Mouse (Mus musculus) hindlimb bud, embryonic 11.5 days (tissue): ENCODE results near the gene Prelid1.
A peak's percentile ranks its signal among the peaks of the same experiment; 100 is the strongest.

Experiments used
- DNase-seq: peaks from one replicate; pipeline ENCODE4 v3.0.0-alpha.2; 2012; ENCODE audit warnings: low read depth, low spot score; ENCODE audit errors: extremely low spot score

Prelid1 gene

DNA sequence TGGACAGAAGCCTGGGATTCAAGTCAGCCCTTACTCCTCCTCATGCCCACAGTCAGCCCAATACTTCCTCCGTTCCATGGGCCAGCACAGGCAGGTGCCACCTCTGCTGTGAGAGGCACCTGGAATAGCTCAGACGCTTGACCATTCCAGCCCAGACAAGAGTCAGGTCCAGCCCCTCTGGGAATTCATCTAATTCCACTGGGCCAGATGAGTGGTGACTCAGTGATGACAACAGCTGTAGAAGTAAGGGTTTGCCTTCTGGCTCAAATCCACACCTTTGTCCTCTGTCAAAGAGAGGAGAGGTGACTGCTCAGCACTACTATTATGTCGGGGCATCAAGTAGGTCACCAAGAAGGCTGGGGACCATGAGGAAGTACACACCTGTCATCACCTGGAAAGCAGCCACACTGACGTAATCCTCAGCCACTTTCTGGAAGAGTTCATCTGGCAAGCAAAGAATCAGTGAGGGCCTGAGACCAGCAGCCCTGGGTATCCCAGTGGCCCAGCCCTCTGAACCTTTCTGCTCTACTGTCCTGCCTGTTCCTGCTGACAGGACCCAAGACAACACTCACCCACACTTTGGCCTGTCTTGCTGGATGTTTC, at the start of gene Prelid1:
TSS of gene Prelid1 (plus strand) at position 570 of the 603 bp plus-strand sequence.
- no peak for DNase-seq

DNA sequence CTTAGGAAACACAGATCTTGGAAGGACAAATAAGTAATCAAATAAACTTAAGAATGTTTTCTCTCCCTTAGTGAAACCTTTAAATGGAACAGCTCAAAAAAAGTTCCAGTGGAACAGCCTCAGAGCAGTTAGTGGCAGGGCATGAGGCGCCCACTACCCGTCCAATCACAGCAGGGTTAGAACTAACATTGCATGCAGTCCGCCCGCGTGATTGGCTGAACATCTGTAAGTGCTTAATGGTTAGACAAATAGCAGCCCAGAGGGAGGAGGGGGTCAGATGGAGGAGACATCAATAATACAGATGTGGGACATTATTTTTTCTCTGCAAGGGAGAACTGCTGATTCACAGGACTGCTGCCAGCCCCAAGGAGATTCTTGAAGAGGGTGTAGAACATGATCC, 43.1 kb upstream of the Prelid1 start:
- no peak for DNase-seq

GRCm38 (mm10) chr13:55277646-55278045, 42.7 kb upstream of the Prelid1 start:
- no peak for DNase-seq

DNA sequence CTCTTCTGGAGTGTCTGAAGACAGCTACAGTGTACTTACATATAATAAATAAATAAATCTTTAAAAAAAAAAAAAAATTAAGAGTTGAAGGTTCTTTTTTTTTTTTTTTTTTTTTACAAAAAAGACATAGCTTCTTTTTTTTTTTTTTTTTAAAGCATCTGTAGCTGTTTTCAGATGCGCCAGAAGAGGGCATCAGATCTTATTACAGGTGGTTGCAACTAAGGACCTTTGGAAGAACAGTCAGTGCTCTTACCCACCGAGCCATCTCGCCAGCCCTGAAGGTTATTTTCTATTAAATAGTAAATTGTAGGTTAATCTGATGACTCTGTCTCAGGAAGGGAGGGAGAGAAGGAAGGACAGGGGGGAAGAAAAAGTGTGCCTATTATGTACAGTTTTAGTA, 31.4 kb upstream of the Prelid1 start:
- no peak for DNase-seq

GRCm38 (mm10) chr13:55296760-55297159, 23.5 kb upstream of the Prelid1 start:
- no peak for DNase-seq

DNA sequence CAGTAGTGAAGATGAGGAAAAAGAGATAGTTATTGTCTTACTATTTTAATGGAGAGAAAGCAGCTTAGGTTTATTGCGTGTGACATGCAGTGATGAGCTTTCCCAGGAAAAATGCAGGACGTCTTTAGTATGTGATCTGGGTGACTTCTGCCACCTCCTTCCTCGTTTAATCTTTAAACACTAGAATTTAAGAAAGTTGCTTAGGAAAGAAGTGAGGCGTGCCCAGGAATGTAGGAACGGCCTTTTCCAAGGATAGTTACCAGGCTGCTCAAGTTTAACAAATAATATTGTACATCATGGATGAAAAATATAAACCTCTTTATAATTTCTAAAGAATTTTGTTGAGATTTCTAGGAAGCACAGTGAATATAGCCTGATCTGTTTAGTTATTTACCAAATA, 19.4 kb upstream of the Prelid1 start:
- DNase-seq = no peak

- no peak for DNase-seq
Observed at GRCm38 (mm10) chr13:55312028-55312630, 8.2 kb upstream of the Prelid1 start.

DNA sequence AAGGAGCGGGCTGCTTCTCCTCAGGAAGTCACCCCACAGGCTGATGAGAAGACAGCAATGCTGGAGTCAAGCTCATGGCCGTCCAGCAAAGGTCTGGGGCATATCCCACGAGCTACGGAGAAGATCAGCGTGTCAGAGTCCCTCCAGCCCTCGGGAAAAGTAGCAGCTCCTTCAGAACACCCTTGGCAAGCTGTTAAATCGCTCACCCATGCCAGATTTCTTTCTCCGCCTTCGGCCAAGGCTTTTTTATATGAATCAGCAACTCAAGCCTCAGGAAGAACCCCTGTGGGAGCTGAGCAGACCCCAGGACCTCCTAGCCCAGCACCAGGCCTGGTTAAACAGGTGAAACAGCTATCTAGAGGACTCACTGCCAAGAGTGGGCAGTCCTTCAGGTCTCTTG, 7.2 kb upstream of the Prelid1 start:
- DNase-seq = no peak

DNA sequence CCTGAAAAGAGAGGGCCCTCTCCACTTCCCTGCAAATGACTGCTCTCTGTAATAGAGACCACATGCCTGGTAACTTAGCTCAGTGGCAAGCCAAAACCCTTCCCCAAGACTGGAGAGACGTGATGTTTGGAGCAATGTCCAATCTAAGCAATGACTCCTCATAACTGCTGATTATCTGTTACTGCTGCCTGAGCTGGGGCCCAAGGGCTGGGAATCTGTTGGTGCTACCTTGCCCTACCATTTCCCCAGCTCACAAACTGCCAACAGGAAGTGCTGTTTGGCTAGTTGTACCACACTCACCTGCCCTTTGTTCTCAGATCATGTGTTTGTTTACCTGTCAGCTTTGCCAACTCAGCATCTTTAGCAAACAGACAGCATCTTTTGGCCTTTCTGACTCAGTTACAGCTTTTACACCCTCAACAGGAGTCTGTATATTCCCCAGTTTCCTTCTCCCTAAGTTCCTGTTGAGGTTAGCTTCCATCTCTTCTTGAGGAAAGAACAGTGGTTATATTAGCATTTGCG, 5.3 kb upstream of the Prelid1 start:
- DNase-seq = no peak

DNA sequence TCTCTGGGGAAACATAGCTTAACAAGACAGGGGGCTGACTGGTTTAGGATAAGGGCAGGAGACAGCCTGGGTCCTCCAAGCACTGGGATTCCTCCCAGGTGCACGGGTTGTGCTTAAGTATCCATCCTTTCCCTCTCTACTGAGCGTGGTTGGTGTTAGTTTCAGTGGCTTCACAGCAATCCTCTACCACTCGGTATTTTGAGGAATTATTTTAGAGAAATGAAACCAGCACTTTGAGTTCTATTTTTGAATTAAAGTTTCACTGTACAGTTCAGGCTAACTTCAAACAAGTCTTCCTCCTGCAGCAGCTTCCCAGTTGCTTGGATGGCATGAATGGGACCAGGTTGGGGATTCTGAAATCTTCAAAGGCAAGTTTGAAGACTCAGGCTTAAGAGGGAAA, 1.9 kb upstream of the Prelid1 start:
- no peak for DNase-seq

GRCm38 (mm10) chr13:55321434-55322129, 1.3 kb downstream of the Prelid1 start, which contains the start of gene Rab24:
Gene Rab24 (minus strand): TSS chr13:55321946.
- no peak for DNase-seq

GRCm38 (mm10) chr13:55322130-55322825, 2.0 kb downstream of the Prelid1 start:
- no peak for DNase-seq

DNA sequence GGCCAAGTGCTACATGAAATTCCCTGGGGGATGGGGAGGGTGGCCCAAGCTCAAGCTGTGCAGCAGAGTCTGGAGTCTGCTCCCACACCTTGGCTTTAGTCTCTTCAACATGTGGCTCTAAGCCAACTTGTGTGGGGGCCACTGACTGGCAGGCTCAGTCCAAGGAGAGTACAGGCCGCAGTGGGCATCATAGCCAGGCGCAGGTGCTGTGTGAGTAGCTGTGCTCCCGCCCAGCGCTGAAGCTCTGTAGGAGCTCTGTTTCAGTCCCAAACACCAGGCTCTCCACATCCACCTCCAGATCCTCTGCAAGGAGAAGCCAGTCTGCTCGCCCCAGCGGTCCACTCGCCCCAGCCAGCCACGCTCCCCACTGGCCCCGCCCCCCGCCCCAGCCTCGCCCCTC, 5.3 kb downstream of the Prelid1 start:
- no peak for DNase-seq

DNA sequence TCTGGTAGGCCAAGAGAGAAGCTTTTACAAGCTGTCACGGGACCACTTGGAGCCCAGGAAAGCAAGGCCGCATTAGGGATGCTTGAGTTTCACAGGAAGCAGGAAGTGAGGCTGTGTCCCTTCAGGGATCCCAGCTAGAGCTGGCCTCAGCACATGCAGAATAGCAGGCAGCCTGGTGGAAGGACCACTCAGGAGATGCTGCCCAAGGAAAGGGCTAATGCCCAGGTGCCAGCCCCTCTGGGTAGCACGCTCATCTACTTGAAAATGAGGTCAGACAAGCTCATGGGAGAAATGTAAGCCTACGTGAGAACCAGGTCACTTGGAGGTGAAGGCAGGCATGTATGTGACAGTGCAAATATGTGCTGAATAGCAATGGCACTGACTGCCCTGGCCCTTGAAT, 6.9 kb downstream of the Prelid1 start:
- no peak for DNase-seq

GRCm38 (mm10) chr13:55327633-55328032, 7.3 kb downstream of the Prelid1 start:
- peak; percentile 61 for DNase-seq

DNA sequence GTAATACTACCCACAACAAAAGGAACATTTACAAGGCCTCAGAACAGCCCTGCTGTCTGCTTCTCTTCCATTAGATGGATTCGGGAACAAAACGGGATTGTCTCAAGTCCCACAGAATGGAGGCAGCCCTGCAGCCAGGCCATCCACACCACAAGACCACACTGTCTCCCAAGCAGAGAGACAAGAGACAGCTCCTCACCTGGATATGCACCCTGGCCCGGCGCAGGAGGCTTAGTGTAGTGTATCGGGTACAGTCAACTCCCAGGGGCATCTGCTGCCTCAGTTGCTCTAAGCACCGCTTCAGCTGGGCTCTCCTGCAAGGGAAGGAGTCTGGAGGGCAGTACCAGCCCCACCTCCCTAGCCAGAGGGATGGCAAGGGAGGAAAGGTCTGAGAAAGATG, 7.9 kb downstream of the Prelid1 start:
- DNase-seq = no peak

DNA sequence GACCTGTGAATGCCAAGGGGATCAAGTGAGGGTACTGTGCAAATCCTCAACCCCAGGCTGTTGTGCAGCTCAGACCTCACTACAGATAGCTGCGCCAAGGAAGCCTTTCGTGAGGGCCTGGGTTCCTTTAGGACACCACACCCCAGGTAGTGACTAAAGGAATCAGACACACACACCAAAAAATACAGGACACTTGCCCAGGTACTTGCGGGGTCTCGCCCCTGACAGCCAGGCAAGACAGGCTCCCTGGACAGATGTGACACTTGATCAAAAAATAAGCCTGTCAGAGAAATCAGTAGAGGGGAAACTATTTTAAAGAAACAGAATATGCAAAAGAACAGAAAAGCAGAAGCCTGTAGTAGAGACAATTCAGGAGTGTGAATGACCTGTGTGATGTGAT, 8.3 kb downstream of the Prelid1 start:
- DNase-seq = no peak

DNA sequence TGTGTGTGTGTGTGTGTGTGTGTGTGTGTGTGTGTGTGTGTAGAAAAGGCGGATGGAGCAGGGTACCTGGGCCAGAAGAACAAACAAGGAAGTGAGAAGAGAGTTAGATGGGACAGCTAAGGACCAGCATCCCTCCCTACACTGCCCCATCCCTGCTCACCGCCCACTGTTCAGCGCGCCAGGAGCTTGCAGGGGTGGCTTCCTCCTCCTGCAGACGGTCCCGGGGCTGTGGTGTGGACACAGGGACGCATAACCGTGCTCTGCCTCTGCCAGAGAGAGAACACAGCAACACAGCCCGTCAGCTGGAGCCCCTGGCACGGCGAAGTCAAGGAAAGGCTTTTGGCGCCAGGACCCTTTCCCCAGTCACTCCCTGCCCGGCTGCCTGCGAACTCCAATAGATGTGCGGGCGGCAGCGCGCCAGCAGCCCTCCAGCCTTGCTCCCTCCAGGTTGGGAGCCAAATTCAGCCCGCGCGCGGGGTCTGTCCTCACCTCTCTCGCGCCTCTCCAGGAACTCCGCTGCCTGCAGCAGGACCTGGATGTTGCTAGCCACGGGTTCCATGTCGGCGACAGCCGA, 8.9 kb downstream of the Prelid1 start:
- DNase-seq = no peak

- DNase-seq = peak; percentile 83
Observed at GRCm38 (mm10) chr13:55329683-55330566, 9.6 kb downstream of the Prelid1 start, which contains the start of gene Mxd3. Gene Mxd3 (minus strand): TSS chr13:55329823.
